Mouse (Mus musculus) B cell, adult 2 months (primary cell): Measurements from ENCODE around the gene Usp25.
A peak's percentile ranks its signal among the peaks of the same experiment; 100 is the strongest.

Experiments used
- DNase-seq, 2 experiments: peaks; one replicate each; pipeline ENCODE4 v3.0.0; 2022

Gene Usp25

GRCm38 (mm10) chr16:77034751-77035150 is 21.2 kb downstream of the Usp25 start:
- no peak for DNase-seq

GRCm38 (mm10) chr16:77041573-77041972 is 28.1 kb downstream of the Usp25 start:
- no peak for DNase-seq

GRCm38 (mm10) chr16:77043499-77043898 is 30.0 kb downstream of the Usp25 start:
- DNase-seq: no peak

- DNase-seq: no peak
Measured at GRCm38 (mm10) chr16:77054184-77054583, 40.7 kb downstream of the Usp25 start.

GRCm38 (mm10) chr16:77055519-77056159 is 42.1 kb downstream of the Usp25 start:
- no peak for DNase-seq

- no peak for DNase-seq
Measured at GRCm38 (mm10) chr16:77056160-77056520, 42.6 kb downstream of the Usp25 start.

GRCm38 (mm10) chr16:77058567-77058966 is 45.1 kb downstream of the Usp25 start:
- DNase-seq: no peak

GRCm38 (mm10) chr16:77060166-77060565 is 46.7 kb downstream of the Usp25 start:
- DNase-seq: peak; percentile 80 to 87

- DNase-seq: no peak
Measured at GRCm38 (mm10) chr16:77063916-77064315, 50.4 kb downstream of the Usp25 start.

GRCm38 (mm10) chr16:77076954-77077735 is 63.6 kb downstream of the Usp25 start:
- DNase-seq: no peak

GRCm38 (mm10) chr16:77077736-77078005 is 64.2 kb downstream of the Usp25 start:
- no peak for DNase-seq

GRCm38 (mm10) chr16:77084071-77084470 is 70.6 kb downstream of the Usp25 start:
- no peak for DNase-seq

GRCm38 (mm10) chr16:77089806-77090205 is 76.3 kb downstream of the Usp25 start:
- DNase-seq: no peak

- DNase-seq: no peak
Measured at GRCm38 (mm10) chr16:77093526-77093925, 80.0 kb downstream of the Usp25 start.

- no peak for DNase-seq
Measured at GRCm38 (mm10) chr16:77095017-77095551, 81.6 kb downstream of the Usp25 start.

- DNase-seq: peak; percentile 56 to 61
Measured at GRCm38 (mm10) chr16:77099018-77099869, 85.7 kb downstream of the Usp25 start.

GRCm38 (mm10) chr16:77103637-77104264 is 90.2 kb downstream of the Usp25 start:
- DNase-seq: no peak

GRCm38 (mm10) chr16:77111268-77111667 is 97.8 kb downstream of the Usp25 start:
- DNase-seq: no peak

- DNase-seq: no peak
Measured at GRCm38 (mm10) chr16:77125908-77126307, 112.4 kb downstream of the Usp25 start.

- no peak for DNase-seq
Measured at GRCm38 (mm10) chr16:77128683-77129082, 115.2 kb downstream of the Usp25 start.

- DNase-seq: no peak
Measured at GRCm38 (mm10) chr16:77133055-77133454, 119.5 kb downstream of the Usp25 start.

GRCm38 (mm10) chr16:77140651-77141050 is 127.1 kb downstream of the Usp25 start:
- DNase-seq: no peak

GRCm38 (mm10) chr16:77146801-77147200 is 133.3 kb downstream of the Usp25 start:
- no peak for DNase-seq
